Mouse (Mus musculus): ENCODE results near the gene Plpp7.

Gene Plpp7

GRCm38 (mm10) chr2:32068811-32069607, 26.3 kb upstream of the Plpp7 start:
- DNase-seq (ENCODE audit: extremely low spot score): no peak

GRCm38 (mm10) chr2:32070747-32071146, 24.6 kb upstream of the Plpp7 start:
- no peak for DNase-seq (ENCODE audit: extremely low spot score)

GRCm38 (mm10) chr2:32074404-32074803, 20.9 kb upstream of the Plpp7 start:
- no peak for DNase-seq (ENCODE audit: extremely low spot score)

GRCm38 (mm10) chr2:32075368-32075767, 20.0 kb upstream of the Plpp7 start:
- no peak for DNase-seq (ENCODE audit: extremely low spot score)

GRCm38 (mm10) chr2:32077744-32078143, 17.6 kb upstream of the Plpp7 start:
- no peak for DNase-seq (ENCODE audit: extremely low spot score)

- DNase-seq (ENCODE audit: extremely low spot score): no peak
These were observed 16.8 kb upstream of the Plpp7 start for GRCm38 (mm10) chr2:32078522-32078921.

- DNase-seq (ENCODE audit: extremely low spot score): no peak
These were observed 16.1 kb upstream of the Plpp7 start for GRCm38 (mm10) chr2:32079191-32079725.

- DNase-seq (ENCODE audit: extremely low spot score): no peak
These were observed 14.6 kb upstream of the Plpp7 start for GRCm38 (mm10) chr2:32080681-32081080.

GRCm38 (mm10) chr2:32081296-32081929, 13.9 kb upstream of the Plpp7 start:
- no peak for DNase-seq (ENCODE audit: extremely low spot score)

- no peak for DNase-seq (ENCODE audit: extremely low spot score)
These were observed 13.1 kb upstream of the Plpp7 start for GRCm38 (mm10) chr2:32082229-32082628.

- peak; percentile 55 for DNase-seq (ENCODE audit: extremely low spot score)
These were observed 11.9 kb upstream of the Plpp7 start for GRCm38 (mm10) chr2:32083159-32084011.

GRCm38 (mm10) chr2:32084111-32084871, 11.0 kb upstream of the Plpp7 start, which contains the start of gene Fam78a:
Fam78a (minus strand) TSS chr2:32084857.
- DNase-seq (ENCODE audit: extremely low spot score): peak; percentile 67

GRCm38 (mm10) chr2:32084872-32085199, 10.5 kb upstream of the Plpp7 start:
- no peak for DNase-seq (ENCODE audit: extremely low spot score)

GRCm38 (mm10) chr2:32085231-32085630, 10.1 kb upstream of the Plpp7 start:
- no peak for DNase-seq (ENCODE audit: extremely low spot score)

GRCm38 (mm10) chr2:32087606-32088005, 7.7 kb upstream of the Plpp7 start:
- no peak for DNase-seq (ENCODE audit: extremely low spot score)

GRCm38 (mm10) chr2:32088372-32088981, 6.9 kb upstream of the Plpp7 start:
- DNase-seq (ENCODE audit: extremely low spot score): peak; percentile 48

GRCm38 (mm10) chr2:32089606-32090005, 5.7 kb upstream of the Plpp7 start:
- DNase-seq (ENCODE audit: extremely low spot score): no peak

GRCm38 (mm10) chr2:32090145-32090544, 5.2 kb upstream of the Plpp7 start:
- DNase-seq (ENCODE audit: extremely low spot score): no peak

- no peak for DNase-seq (ENCODE audit: extremely low spot score)
These were observed 3.4 kb upstream of the Plpp7 start for GRCm38 (mm10) chr2:32091956-32092355.

- no peak for DNase-seq (ENCODE audit: extremely low spot score)
These were observed 1.2 kb upstream of the Plpp7 start for GRCm38 (mm10) chr2:32094001-32094707.

- DNase-seq (ENCODE audit: extremely low spot score): no peak
These were observed 743 bp downstream of the Plpp7 start for GRCm38 (mm10) chr2:32096122-32096420.
